Mouse (Mus musculus) liver, postnatal 0 days (tissue): ENCODE measurements around the gene Slc25a24.

Source experiments
- CTCF ChIP-seq: sonication (generic); IDR thresholded peaks from 2 replicates; pipeline ENCODE4 v1.5.1; 2016; ENCODE audit warnings: antibody characterized with exemption, low read depth
- EP300 ChIP-seq: IDR thresholded peaks from 2 replicates; pipeline ENCODE4 v1.6.1; 2016; ENCODE audit warnings: antibody characterized with exemption, low read depth, mild to moderate bottlenecking

DNA sequence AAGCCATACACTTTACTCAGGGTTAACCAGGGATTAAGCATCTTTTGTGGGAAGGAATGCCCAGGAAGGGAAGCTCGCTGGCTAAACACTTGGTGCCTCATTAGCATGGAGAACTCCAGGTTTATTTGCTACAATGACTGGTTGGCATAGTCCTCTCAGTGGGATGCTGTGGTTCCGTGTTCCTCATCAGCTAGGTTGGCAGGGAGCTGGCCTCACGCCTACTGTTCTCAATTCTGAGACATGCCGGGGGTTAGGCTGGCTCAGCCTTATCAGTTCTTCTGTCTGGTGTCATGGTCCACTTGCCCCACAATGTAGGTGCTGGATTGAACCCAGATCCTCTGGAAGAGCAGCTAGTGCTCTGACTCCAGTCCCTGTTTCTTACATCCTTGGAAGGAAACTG is 29.6 kb downstream of the Slc25a24 start:
- TF ChIP-seq EP300 (no peak), CTCF (no peak)
